Mouse (Mus musculus) gonadal fat pad, adult 2 months (tissue): ENCODE data around the gene Cbx5. TPM values are rescaled to one million over a fixed set of nuclear protein-coding genes. Genes with fewer than 3 reads are reported as not detected.

Source experiments
- DNase-seq: peaks from one replicate; pipeline ENCODE4 v3.0.0-alpha.2; 2012; ENCODE audit warnings: low read depth
- polyA plus RNA-seq: library from polyadenylated mRNA; depleted of rRNA; stranded (reverse); fragments of >200 nt; gene quantifications from 2 replicates; pipeline ENCODE4 v1.2.3, GENCODE M21; 2012

The Cbx5 gene
- polyA plus RNA-seq, 1 experiment: 33.3 TPM

GRCm38 (mm10) chr15:103214971-103215907 lies 24.4 kb downstream of the Cbx5 start:
- no peak for DNase-seq

- DNase-seq: no peak
These were observed 25.5 kb downstream of the Cbx5 start for GRCm38 (mm10) chr15:103214149-103214548.

- no peak for DNase-seq
These were observed 34.5 kb downstream of the Cbx5 start for GRCm38 (mm10) chr15:103205156-103205555.

GRCm38 (mm10) chr15:103202088-103202793 lies 37.4 kb downstream of the Cbx5 start:
- DNase-seq: no peak

- DNase-seq: no peak
These were observed 41.8 kb downstream of the Cbx5 start for GRCm38 (mm10) chr15:103197785-103198184.

- DNase-seq: no peak
These were observed 42.8 kb downstream of the Cbx5 start for GRCm38 (mm10) chr15:103196835-103197234.

- no peak for DNase-seq
These were observed 46.0 kb downstream of the Cbx5 start for GRCm38 (mm10) chr15:103193606-103194005.

- no peak for DNase-seq
These were observed 48.8 kb downstream of the Cbx5 start for GRCm38 (mm10) chr15:103190531-103191462.

- DNase-seq: no peak
These were observed 49.5 kb downstream of the Cbx5 start for GRCm38 (mm10) chr15:103190083-103190482.

- DNase-seq: no peak
These were observed 51.8 kb downstream of the Cbx5 start for GRCm38 (mm10) chr15:103187803-103188202.

GRCm38 (mm10) chr15:103185462-103186198 lies 54.0 kb downstream of the Cbx5 start:
- no peak for DNase-seq

- no peak for DNase-seq
These were observed 55.7 kb downstream of the Cbx5 start for GRCm38 (mm10) chr15:103183651-103184610.

GRCm38 (mm10) chr15:103183135-103183534 lies 56.5 kb downstream of the Cbx5 start:
- no peak for DNase-seq

GRCm38 (mm10) chr15:103182166-103182790 lies 57.3 kb downstream of the Cbx5 start:
- no peak for DNase-seq

- no peak for DNase-seq
These were observed 59.2 kb downstream of the Cbx5 start for GRCm38 (mm10) chr15:103180406-103180805.

GRCm38 (mm10) chr15:103178767-103179166 lies 60.8 kb downstream of the Cbx5 start:
- no peak for DNase-seq

- DNase-seq: no peak
These were observed 61.5 kb downstream of the Cbx5 start for GRCm38 (mm10) chr15:103178137-103178536.

- no peak for DNase-seq
These were observed 62.0 kb downstream of the Cbx5 start for GRCm38 (mm10) chr15:103177611-103178041.

- no peak for DNase-seq
These were observed 62.7 kb downstream of the Cbx5 start for GRCm38 (mm10) chr15:103176874-103177421.
